Mouse (Mus musculus) cerebellum, adult 2 months (tissue): ENCODE measurements around the gene Acsf3. TPM values are rescaled to one million over a fixed set of nuclear protein-coding genes. Genes with fewer than 3 reads are reported as not detected.

ENCODE experiments used
- DNase-seq, 2 experiments: peaks; one replicate each; pipeline ENCODE4 v3.0.0; 2021
- H3K27ac ChIP-seq: fragments of 200-500 bp; 2 replicates; pipeline ENCODE4 v1.5.1; 2012; ENCODE audit warnings: low read length, control low read depth, inconsistent platforms; ENCODE audit not compliant: insufficient read depth
- H3K27me3 ChIP-seq: fragments of 200-500 bp; 2 replicates; pipeline ENCODE4 v1.6.1; 2012; ENCODE audit warnings: inconsistent platforms, mild to moderate bottlenecking, low read length, moderate library complexity; ENCODE audit not compliant: control insufficient read depth, insufficient read depth
- H3K4me1 ChIP-seq: fragments of 200-500 bp; 2 replicates; pipeline ENCODE4 v1.6.1; 2011; ENCODE audit warnings: low read length; ENCODE audit not compliant: control insufficient read depth, insufficient read depth
- H3K4me3 ChIP-seq: fragments of 200-500 bp; replicated peaks from 2 replicates; pipeline ENCODE3; 2011; ENCODE audit warnings: mild to moderate bottlenecking, low read depth, low read length, control low read depth; ENCODE audit not compliant: insufficient read depth
- CTCF ChIP-seq: fragments of 200-500 bp; IDR thresholded peaks from 2 replicates; pipeline ENCODE4 v1.5.1; 2011; ENCODE audit warnings: low read depth, mild to moderate bottlenecking, control low read depth, low read length, moderate library complexity, borderline replicate concordance; ENCODE audit not compliant: insufficient read depth
- POLR2A ChIP-seq: fragments of 200-500 bp; IDR thresholded peaks from 2 replicates; pipeline ENCODE4 v1.6.1; 2011; ENCODE audit warnings: low read length, control low read depth, borderline replicate concordance; ENCODE audit not compliant: insufficient read depth
- WGBS: fragments of 180-500 bp; shearing (Covaris S2); methylation state at CpG from one replicate; pipeline ENCODE4 v1.1.7; 2018; 5-methylcytosine and 5-hydroxymethylcytosine counted together
- polyA plus RNA-seq: library from polyadenylated mRNA; depleted of rRNA; stranded (reverse); fragments of >200 nt; gene quantifications from 2 replicates; pipeline ENCODE4 v1.2.3, GENCODE M21; 2012

Acsf3 gene
- polyA plus RNA-seq, 1 experiment = 33.0 TPM

- Histone ChIP-seq H3K27me3 (no peaks in the 10 kb centered on the region), H3K4me3 (peak overlapping the region; percentile 4), H3K27ac (no peak overlapping the region), H3K4me1 (peaks cover 23% of the 10 kb centered on the region)
- TF ChIP-seq CTCF (peak; percentile 100), POLR2A (no peak)
- 30% methylated on average over 8 of the region's 8 CpGs for WGBS
- peak; percentile 90 to 98 for DNase-seq
These were observed 55.2 kb downstream of the Acsf3 start for GRCm38 (mm10) chr8:122830349-122831061.

DNA sequence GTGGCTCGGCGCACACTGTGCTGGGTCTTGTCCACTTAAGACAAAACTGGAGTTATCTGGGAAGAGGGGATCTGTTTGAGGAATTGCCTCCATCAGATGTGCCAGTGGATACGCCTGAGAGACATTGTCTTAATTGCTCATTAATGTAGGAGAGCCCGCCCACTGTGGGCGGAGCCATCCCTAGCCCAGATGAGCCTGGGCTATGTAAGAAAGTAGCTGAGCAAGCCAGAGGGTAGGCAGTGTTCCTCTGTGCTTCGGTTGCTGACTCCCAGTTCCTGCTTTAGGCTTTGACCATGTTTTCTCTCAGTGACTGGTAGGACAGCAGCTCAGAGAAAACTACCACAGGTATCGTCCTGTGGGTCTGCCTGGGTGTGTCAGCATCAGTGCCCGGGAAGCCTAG lies 59.1 kb downstream of the Acsf3 start:
- Histone ChIP-seq H3K27ac (no peak overlapping the region), H3K27me3 (no peaks in the 10 kb centered on the region), H3K4me1 (peaks cover 5% of the 10 kb centered on the region), H3K4me3 (no peak overlapping the region)
- WGBS = 84% methylated on average over 8 of the region's 8 CpGs
- no peak for DNase-seq
- TF ChIP-seq CTCF = no peak
- TF ChIP-seq POLR2A = no peak

GRCm38 (mm10) chr8:122834971-122835370 lies 59.7 kb downstream of the Acsf3 start:
- TF ChIP-seq CTCF (peak; percentile 93), POLR2A (no peak)
- no peak overlapping the region for H3K4me3 ChIP-seq
- H3K27ac ChIP-seq = no peak overlapping the region
- H3K27me3 ChIP-seq = no peaks in the 10 kb centered on the region
- peaks cover 4% of the 10 kb centered on the region for H3K4me1 ChIP-seq
- DNase-seq = peak; percentile 85 to 88
- 13% methylated on average over 8 of the region's 8 CpGs for WGBS

- TF ChIP-seq CTCF = no peak
- no peak for TF ChIP-seq POLR2A
- H3K4me3 ChIP-seq = no peak overlapping the region
- DNase-seq = no peak
- peaks cover 4% of the 10 kb centered on the region; the same call in 1 of the 2 replicates for H3K4me1 ChIP-seq
- no peaks in the 10 kb centered on the region for H3K27me3 ChIP-seq
- 88% methylated on average over 12 of the region's 12 CpGs for WGBS
- no peak overlapping the region for H3K27ac ChIP-seq
These were observed 60.9 kb downstream of the Acsf3 start for GRCm38 (mm10) chr8:122836199-122836598.

DNA sequence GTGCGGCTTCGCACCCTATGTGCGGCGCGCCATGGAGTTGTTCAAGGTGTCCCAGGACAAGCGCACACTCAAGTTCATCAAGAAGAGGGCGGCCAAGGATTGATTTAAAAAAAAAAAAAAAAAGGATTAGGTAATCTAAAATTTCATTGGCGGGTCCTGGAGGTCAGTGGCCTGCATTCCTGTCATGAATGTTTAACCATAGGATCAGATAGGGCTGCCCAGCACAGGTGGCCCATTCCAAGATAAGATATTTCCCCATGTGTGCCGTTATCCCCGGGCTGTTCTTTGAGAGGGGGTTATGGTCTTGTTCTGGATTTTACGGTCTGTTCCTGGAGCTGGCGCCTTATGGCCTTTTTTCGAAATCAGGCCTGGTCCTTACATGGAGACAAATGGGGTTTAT lies 61.4 kb downstream of the Acsf3 start:
- Histone ChIP-seq H3K27ac (no peak overlapping the region), H3K4me1 (peaks cover 4% of the 10 kb centered on the region; the same call in 1 of the 2 replicates), H3K4me3 (no peak overlapping the region), H3K27me3 (no peaks in the 10 kb centered on the region)
- TF ChIP-seq POLR2A = no peak
- no peak for TF ChIP-seq CTCF
- WGBS = 95% methylated on average over 13 of the region's 13 CpGs
- no peak for DNase-seq

- Histone ChIP-seq H3K27me3 (no peaks in the 10 kb centered on the region), H3K4me1 (no peaks in the 10 kb centered on the region), H3K27ac (no peak overlapping the region), H3K4me3 (no peak overlapping the region)
- TF ChIP-seq POLR2A (no peak), CTCF (no peak)
- no peak for DNase-seq
- 85% methylated on average over 3 of the region's 3 CpGs for WGBS
These were observed 68.9 kb downstream of the Acsf3 start for GRCm38 (mm10) chr8:122844161-122844560.

DNA sequence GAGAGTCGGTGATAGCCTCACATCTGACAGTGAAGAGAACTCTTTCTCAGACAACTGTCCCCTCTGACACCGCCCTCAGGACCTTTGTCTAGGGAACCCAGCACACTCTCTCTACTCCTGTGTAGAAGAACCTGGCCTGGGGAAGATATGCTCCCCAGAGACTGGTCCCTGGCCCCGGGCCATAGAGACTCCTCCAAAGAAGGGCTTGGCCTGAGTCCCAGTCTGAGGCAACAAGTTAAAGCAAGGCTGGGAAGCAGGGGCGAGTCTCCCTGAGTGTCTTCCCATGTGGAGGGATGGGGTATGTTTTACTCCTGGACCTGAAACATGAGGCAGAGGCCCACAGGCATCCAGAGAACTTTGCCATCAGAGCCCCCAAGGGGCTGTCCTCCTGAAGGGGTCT lies 70.4 kb downstream of the Acsf3 start:
- DNase-seq = no peak
- TF ChIP-seq POLR2A = no peak
- no peak for TF ChIP-seq CTCF
- Histone ChIP-seq H3K27me3 (no peaks in the 10 kb centered on the region), H3K4me1 (peaks cover 4% of the 10 kb centered on the region), H3K27ac (no peak overlapping the region), H3K4me3 (no peak overlapping the region)
- 57% methylated on average over 4 of the region's 4 CpGs for WGBS

DNA sequence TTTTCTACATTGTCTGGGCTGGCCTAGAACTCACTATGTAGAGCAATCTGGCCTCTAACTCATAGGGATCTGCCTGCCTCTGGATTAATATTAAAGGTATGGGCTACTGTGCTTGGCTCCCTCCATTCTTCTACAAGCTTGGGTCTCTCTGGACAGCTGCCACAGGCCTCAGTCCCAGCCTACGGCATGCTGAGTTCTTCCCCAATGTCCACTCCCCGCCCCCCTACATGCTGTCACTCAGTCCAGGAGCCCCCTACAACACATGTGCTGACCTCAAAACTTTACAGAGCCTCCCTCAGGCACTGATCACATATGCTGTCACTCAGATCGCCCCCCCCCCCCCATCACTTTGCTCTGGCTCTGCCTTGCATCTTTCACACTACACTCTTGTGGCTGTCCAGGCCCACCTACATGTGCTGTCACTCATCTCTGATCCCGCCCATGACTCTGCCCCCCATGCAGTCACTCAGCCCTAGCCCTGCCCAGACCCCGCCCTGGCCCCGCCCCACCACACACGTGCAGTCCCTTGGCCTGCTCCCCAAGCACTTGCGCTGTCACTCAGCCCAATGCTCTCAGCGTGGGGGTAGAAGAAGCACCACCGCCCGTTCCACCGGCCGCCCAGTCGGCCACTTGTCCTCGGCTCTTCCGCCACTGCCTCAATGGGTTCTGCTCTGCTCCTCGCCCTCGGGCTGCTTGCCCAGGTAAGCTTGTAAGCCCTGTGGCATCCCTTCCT lies 72.7 kb downstream of the Acsf3 start, which contains the start of gene Cdh15:
Gene Cdh15 (plus strand): TSS at position 138 of the 733 bp plus-strand sequence.
- DNase-seq = peak; percentile 89 to 93
- Histone ChIP-seq H3K27ac (peak within 1 kb of the TSS; percentile 84), H3K4me1 (peaks cover 23% of the 10 kb centered on the region)

More for the DNA sequence above, 72.7 kb downstream of the Acsf3 start, which contains the start of gene Cdh15:
- Histone ChIP-seq H3K4me3 (peak within 1 kb of the TSS; percentile 89), H3K27me3 (no peaks in the 10 kb centered on the region)
- 6% methylated on average over 17 of the region's 18 CpGs for WGBS
- TF ChIP-seq CTCF (no peak), POLR2A (peak; percentile 82)
